Mouse (Mus musculus) left cerebral cortex, postnatal 36 days (tissue): ENCODE data around the gene Tnnt3. TPM values are rescaled to one million over a fixed set of nuclear protein-coding genes. Genes with fewer than 3 reads are reported as not detected.

ENCODE experiments used
- DNase-seq, 2 experiments: peaks; one replicate each; pipeline ENCODE4 v3.0.0; 2021 to 2022; ENCODE audit warnings: low spot score in 2 of 2, mixed read lengths in 1 of 2
- intact Hi-C: fragments of 180-260 bp; cut with DNase I; formaldehyde crosslinking; loops from one replicate; pipeline ENCODE4 v1.15.1; 2025
- total RNA-seq, 2 experiments: library from RNA; stranded (reverse); gene quantifications; 2 replicates each; pipeline ENCODE4 v1.2.3; 2021

Tnnt3 gene
- total RNA-seq, 2 experiments from 2014 or later: not detected

GRCm38 (mm10) chr7:142533059-142533855 lies 34.6 kb downstream of the Tnnt3 start:
- peak; percentile 85 to 89 for DNase-seq
- intact Hi-C loops: loop anchor here (5.0 kb wide), 1 partner anchor 139 kb away; no protein-coding TSS in a partner anchor

- intact Hi-C loops: loop anchor here (5.0 kb wide), 1 partner anchor 93 kb away; the partner anchor contains the start of gene Tnni2
Measured at GRCm38 (mm10) chr7:142535116-142535515, 36.5 kb downstream of the Tnnt3 start.

GRCm38 (mm10) chr7:142535832-142536231 lies 37.2 kb downstream of the Tnnt3 start:
- no peak for DNase-seq
- intact Hi-C loops: loop anchor here (5.0 kb wide), 1 partner anchor 94 kb away; the partner anchor contains the start of gene Tnni2

More at GRCm38 (mm10) chr7:142535116-142535515, 36.5 kb downstream of the Tnnt3 start:
- DNase-seq: no peak

- no peak for DNase-seq
- intact Hi-C loops: loop anchor here (5.0 kb wide), 1 partner anchor 95 kb away; the partner anchor contains the start of gene Tnni2
Measured at GRCm38 (mm10) chr7:142537181-142537580, 38.5 kb downstream of the Tnnt3 start.

- intact Hi-C loops: loop anchor here (1.0 to 5.0 kb wide), 2 partner anchors 41 to 96 kb away; partner anchors contain the start of gene Tnni2
Measured at GRCm38 (mm10) chr7:142537879-142538278, 39.2 kb downstream of the Tnnt3 start.

GRCm38 (mm10) chr7:142538291-142538690 lies 39.7 kb downstream of the Tnnt3 start:
- intact Hi-C loops: loop anchor here (1.0 to 5.0 kb wide), 2 partner anchors 41 to 96 kb away; partner anchors contain the start of gene Tnni2
- DNase-seq: no peak

More at GRCm38 (mm10) chr7:142537879-142538278, 39.2 kb downstream of the Tnnt3 start:
- peak; percentile 15 to 29 for DNase-seq

- intact Hi-C loops: loop anchor here (1.0 to 5.0 kb wide), 2 partner anchors 41 to 96 kb away; partner anchors contain the start of gene Tnni2
- DNase-seq: no peak
Measured at GRCm38 (mm10) chr7:142538766-142539165, 40.1 kb downstream of the Tnnt3 start.

GRCm38 (mm10) chr7:142539828-142540227 lies 41.2 kb downstream of the Tnnt3 start:
- no peak for DNase-seq
- intact Hi-C loops: loop anchor here (5.0 kb wide), 1 partner anchor 98 kb away; the partner anchor contains the start of gene Tnni2

GRCm38 (mm10) chr7:142542771-142543303 lies 44.2 kb downstream of the Tnnt3 start:
- intact Hi-C loops: no loop called here

GRCm38 (mm10) chr7:142545967-142546366 lies 47.3 kb downstream of the Tnnt3 start:
- intact Hi-C loops: no loop called here
- no peak for DNase-seq

More at GRCm38 (mm10) chr7:142542771-142543303, 44.2 kb downstream of the Tnnt3 start:
- DNase-seq: no peak

- DNase-seq: no peak
- intact Hi-C loops: no loop called here
Measured at GRCm38 (mm10) chr7:142547874-142548273, 49.2 kb downstream of the Tnnt3 start.

GRCm38 (mm10) chr7:142548706-142549105 lies 50.1 kb downstream of the Tnnt3 start:
- DNase-seq: no peak
- intact Hi-C loops: no loop called here

- DNase-seq: no peak
- intact Hi-C loops: no loop called here
Measured at GRCm38 (mm10) chr7:142549941-142550763, 51.5 kb downstream of the Tnnt3 start.

- no peak for DNase-seq
- intact Hi-C loops: no loop called here
Measured at GRCm38 (mm10) chr7:142550935-142551373, 52.3 kb downstream of the Tnnt3 start.

- no peak for DNase-seq
- intact Hi-C loops: no loop called here
Measured at GRCm38 (mm10) chr7:142551691-142552090, 53.1 kb downstream of the Tnnt3 start.

GRCm38 (mm10) chr7:142552591-142553416 lies 54.2 kb downstream of the Tnnt3 start:
- intact Hi-C loops: no loop called here
- no peak for DNase-seq

- intact Hi-C loops: no loop called here
- no peak for DNase-seq
Measured at GRCm38 (mm10) chr7:142553417-142554335, 55.0 kb downstream of the Tnnt3 start.

GRCm38 (mm10) chr7:142554625-142555024 lies 56.0 kb downstream of the Tnnt3 start:
- DNase-seq: no peak
- intact Hi-C loops: no loop called here
